Mouse (Mus musculus): ENCODE measurements around the gene Nlrp3. TPM values are rescaled to one million over a fixed set of nuclear protein-coding genes. Genes with fewer than 3 reads are reported as not detected.

Gene Nlrp3
- polyA plus RNA-seq (2012; rRNA removed; ENCODE audit: low replicate concordance), result 0.06 and 0.09 TPM in 2 replicates

DNA sequence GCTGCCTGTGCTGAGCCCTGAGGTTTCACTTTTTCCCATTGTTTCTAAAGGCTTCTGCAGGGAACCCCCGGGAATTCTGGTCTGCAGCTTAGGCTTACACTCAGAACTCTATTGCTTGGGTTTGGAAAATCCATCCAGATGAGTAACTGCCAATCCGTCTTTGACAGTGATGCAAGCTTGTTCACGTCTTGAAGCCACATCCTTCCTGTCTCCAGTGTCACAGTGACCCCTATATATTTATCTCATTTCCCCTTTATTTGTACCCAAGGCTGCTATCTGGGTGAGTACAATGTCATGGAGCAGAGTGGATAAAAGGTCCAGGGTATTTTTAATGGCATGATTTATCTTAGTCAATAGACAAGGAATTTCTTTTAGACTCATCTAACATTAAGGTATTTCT lies at the start of gene Nlrp3:
Gene Nlrp3 (plus strand): TSS at position 245 of the 400 bp plus-strand sequence.

DNA sequence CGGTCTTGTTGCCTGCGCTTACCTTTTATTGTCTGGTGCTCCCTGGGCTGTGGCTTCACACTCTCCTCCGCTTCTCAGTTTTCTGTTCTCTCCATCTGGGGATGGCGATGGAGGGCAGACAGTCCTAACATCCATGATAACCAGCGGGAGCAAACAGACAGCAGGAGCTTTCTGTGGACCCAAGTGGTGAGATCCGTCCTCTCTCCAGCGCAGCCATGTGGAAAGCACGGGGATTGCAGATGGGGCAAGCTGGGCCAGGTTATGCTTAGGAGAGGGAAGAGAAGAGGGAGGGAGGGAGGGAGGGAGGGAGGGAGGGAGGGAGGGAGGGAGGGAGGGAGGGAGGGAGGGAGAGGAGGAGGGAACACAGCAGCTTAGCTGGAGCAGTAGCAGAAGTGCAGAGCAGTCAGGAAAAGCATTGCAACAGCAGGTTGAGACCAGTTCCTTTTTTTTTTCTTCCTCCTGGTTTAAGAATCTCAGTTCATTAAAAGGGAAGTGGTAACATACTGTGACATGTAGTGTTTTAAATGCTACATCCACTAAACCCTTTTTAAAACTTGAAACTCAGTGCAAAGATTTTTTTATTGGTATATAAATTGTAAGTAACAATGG lies 14.8 kb upstream of the Nlrp3 start, which contains the start of gene Zkscan17:
Gene Zkscan17 (minus strand): TSS at position 280 of the 609 bp plus-strand sequence.

DNA sequence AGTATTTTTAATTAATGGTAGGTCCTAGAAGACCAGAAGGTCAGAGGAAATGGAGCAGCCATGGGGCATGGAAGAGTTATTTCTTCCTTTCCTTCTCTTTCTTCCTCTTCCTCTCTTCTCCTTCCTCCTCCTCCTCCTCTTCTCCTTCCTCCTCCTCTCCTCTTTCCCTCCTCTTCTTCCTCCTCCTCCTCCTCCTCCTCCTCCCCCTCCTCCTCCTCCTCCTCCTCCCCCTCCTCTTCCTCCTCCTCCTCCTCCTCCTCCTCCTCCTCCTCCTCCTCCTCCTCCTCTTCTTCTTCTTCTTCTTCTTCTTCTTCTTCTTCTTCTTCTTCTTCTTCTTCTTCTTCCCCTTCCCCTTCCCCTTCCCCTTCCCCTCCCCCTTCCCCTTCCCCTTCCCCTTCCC lies 34.8 kb downstream of the Nlrp3 start, which contains the start of gene Olfr222:
Gene Olfr222 (minus strand): TSS at position 101 of the 400 bp plus-strand sequence.

DNA sequence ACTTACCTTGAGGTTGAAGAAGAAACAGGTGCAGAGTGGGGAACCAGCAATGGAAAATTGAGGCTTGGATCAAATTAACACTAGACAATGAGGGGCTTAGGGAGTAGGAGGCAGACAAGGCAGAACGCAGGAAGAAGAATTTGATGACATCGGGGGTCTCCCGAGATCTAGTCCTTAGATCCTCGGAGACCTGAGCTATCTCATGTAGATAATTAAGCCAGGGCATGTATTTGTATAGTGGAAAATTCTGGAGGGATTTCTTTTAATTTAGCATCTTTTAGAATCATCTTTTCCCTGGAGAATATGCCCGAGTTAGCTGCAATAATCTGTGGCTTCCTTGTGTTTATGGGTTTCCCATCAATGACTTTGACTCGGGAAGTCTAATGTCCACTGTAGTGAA lies 51.8 kb downstream of the Nlrp3 start, which contains the start of gene Olfr223:
Gene Olfr223 (minus strand): TSS at position 101 of the 400 bp plus-strand sequence.

Other genes starting within 250 kb of the Nlrp3 start
- gene Wnt9a, start 234.6 kb upstream of the Nlrp3 start, polyA plus RNA-seq (2012; rRNA removed; ENCODE audit: low replicate concordance), result 1.3 and 1.6 TPM in 2 replicates
- gene Prss38, start 165.9 kb upstream of the Nlrp3 start, polyA plus RNA-seq (2012; rRNA removed; ENCODE audit: low replicate concordance), result not detected in 2 replicates
- gene Jmjd4, start 91.5 kb upstream of the Nlrp3 start, polyA plus RNA-seq (2012; rRNA removed; ENCODE audit: low replicate concordance), result 1.6 and 2.4 TPM in 2 replicates
- gene Snap47, start 90.4 kb upstream of the Nlrp3 start, polyA plus RNA-seq (2012; rRNA removed; ENCODE audit: low replicate concordance), result 11.9 and 12.5 TPM in 2 replicates
- 0.04 TPM in 1 of 2 replicates, not detected in the other for gene Zfp867, start 69.1 kb upstream of the Nlrp3 start, polyA plus RNA-seq (2012; rRNA removed; ENCODE audit: low replicate concordance)
- 3.0 and 5.9 TPM in 2 replicates for gene Zkscan17, start 14.8 kb upstream of the Nlrp3 start, polyA plus RNA-seq (2012; rRNA removed; ENCODE audit: low replicate concordance)
- gene Olfr222, start 34.7 kb downstream of the Nlrp3 start, polyA plus RNA-seq (2012; rRNA removed; ENCODE audit: low replicate concordance), result not detected in 2 replicates
- not detected in 2 replicates for gene Olfr223, start 51.7 kb downstream of the Nlrp3 start, polyA plus RNA-seq (2012; rRNA removed; ENCODE audit: low replicate concordance)
- 56.8 and 63.8 TPM in 2 replicates for gene Mprip, start 119.7 kb downstream of the Nlrp3 start, polyA plus RNA-seq (2012; rRNA removed; ENCODE audit: low replicate concordance)
- 1.6 and 4.5 TPM in 2 replicates for gene Pld6, start 246.1 kb downstream of the Nlrp3 start, polyA plus RNA-seq (2012; rRNA removed; ENCODE audit: low replicate concordance)